Mouse (Mus musculus): Measurements from ENCODE around the gene Aox3.

Aox3 gene

DNA sequence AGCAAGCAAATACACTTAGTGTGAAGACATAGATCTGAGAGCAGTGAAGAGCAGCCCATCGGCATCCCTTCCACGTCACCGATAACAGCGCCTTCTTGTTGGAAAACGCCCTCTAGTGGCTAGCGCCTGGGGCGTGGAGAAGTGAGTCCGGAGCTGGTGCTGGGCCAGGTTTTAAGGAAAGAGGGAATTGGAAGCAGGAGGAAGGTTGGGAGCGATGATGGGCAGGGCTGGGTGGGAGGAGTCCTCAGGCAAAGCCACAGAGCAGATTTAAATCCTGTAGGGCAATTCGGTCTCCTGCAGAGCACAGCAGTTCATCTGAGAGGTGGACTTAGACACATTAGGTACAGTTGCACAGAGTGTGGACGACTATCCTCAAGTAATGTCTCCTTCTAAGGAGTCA lies at the start of gene Aox3:
Aox3 (plus strand) TSS at position 251 of the 400 bp plus-strand sequence.
- DNase-seq (ENCODE audit: low spot score), result peak; percentile 63

DNA sequence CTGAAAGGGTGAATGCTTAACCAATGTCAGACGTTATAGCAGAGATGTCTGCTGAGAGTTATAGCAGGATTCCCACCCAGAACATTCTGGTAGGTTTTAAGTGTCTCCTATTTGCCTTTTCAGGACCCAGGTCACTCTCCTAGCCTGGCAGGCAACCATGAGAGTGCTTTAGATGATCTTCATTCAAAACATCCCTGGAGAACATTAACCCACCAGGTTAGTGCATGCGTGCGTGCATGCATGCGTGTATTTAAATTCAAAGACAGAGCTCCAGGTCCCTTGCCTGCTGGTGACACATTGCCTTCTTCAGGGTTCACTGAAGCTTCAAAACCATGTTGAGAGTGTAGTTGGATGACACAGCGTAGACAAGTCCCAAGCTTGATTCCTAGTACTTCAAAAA lies 47.8 kb upstream of the Aox3 start:
- DNase-seq (ENCODE audit: low spot score), result no peak

DNA sequence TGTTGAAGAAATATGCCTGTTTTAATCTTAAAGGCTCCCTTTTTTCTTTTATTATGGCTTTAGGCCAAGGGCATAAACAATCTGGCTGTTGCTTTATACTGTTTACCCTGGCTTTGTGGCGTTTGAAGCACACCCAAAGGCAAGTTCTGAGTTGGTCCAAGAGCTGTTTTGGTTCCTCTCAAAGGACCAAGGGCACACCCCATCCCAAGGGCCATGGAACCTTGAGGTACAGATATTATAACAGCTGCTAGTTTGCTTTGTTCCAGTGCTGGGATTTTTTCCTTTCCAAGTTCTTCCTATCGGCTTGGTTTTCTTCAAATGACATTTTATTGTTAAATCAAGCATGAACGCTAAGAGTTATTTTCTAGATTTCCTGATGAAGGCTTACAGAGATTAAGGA lies 47.3 kb upstream of the Aox3 start:
- no peak for DNase-seq (ENCODE audit: low spot score)

DNA sequence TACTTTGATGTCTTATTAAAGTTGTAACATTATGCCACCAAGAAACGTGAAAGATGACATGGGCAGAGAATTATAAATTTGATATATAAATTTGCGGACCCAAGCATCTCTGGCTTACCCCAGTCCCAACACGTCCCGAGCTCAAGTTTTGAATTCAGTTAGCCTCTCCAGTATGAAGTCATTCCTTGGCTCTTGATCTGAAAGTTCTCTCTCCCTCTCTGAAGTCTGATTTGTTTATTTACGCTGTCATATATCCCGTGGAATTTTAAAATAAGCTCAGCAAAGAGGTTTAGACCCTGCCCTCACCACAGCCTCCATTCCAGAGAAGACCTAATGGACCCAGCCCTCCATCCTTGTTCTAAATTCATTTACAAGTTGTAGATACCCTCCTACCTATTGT lies 43.7 kb upstream of the Aox3 start:
- no peak for DNase-seq (ENCODE audit: low spot score)

DNA sequence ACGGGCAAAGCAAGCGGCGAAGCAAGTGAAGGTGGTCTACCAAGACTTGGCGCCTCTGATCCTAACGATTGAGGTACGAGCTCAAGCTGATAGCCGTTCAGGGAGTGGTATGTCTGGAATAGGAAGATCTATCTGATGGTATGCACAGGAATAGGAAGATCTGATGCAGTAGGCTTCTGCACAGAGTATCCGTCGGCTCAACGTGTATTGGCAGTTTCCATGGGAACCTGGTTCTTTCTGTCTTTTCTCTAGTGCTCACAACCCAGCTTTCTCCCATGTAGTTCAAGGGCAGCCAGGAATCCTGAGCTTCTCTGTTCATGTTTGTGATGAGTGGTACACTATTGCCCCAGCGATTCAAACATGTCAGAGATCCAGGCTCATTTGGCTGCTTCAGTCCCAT lies 42.8 kb upstream of the Aox3 start:
- no peak for DNase-seq (ENCODE audit: low spot score)

DNA sequence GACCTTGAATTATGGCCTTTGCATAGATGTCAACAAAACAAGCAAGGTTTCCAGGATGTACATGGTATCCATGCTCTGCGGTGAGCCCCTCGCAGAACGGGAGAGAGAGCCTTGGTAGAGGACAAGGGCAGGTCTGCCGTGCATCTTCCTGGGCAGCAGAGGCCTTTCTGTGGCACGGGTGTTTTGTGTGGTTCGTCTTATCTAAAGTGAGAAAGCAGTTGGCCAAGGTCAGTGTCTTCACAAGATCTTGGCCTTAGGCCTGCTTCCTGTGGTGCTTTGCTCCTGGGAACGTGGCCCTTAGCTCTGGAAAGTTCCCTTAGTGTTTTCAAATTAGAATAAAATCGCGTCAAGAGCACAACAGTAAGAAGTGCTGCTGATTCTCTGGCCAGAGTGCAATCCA lies 41.9 kb upstream of the Aox3 start:
- no peak for DNase-seq (ENCODE audit: low spot score)

DNA sequence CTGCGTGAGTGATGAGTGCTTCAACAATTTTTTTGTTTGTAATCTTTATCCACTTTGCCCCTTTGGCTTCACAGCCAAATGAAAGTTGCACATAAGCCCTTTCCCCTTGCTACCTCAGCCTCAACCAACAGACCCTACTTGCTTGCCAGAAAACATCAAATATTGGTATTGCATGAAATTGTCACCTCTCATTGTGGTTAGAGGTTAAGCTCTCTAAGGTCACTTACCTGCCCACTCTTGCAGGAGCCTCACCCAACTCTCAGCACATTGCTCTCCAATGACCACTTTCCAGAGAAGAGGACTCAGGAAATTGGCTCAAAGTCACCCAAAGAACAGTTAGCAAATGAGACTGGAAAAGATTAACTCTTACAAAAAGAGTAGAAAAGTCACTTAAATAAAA lies 41.4 kb upstream of the Aox3 start:
- DNase-seq (ENCODE audit: low spot score), result no peak

DNA sequence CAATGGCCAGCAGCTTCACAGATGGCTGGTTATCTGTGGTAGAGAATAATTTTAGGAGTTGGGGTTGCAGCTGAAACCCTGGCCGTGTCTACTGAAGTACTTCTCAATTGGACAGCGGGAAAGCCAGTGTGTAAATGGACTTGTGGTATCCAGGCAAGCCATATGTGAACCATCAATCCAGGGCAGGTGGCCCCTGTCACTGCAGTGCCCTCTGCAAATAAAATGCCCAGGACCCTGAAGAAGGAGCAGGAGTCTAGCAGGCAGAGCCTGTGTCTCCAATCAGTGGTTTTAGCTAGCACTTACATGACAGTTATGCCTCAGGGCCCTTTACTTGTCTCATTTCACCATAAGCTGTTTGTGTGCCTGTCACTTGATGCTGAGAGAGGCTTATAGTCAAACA lies 40.5 kb upstream of the Aox3 start:
- DNase-seq (ENCODE audit: low spot score), result no peak

DNA sequence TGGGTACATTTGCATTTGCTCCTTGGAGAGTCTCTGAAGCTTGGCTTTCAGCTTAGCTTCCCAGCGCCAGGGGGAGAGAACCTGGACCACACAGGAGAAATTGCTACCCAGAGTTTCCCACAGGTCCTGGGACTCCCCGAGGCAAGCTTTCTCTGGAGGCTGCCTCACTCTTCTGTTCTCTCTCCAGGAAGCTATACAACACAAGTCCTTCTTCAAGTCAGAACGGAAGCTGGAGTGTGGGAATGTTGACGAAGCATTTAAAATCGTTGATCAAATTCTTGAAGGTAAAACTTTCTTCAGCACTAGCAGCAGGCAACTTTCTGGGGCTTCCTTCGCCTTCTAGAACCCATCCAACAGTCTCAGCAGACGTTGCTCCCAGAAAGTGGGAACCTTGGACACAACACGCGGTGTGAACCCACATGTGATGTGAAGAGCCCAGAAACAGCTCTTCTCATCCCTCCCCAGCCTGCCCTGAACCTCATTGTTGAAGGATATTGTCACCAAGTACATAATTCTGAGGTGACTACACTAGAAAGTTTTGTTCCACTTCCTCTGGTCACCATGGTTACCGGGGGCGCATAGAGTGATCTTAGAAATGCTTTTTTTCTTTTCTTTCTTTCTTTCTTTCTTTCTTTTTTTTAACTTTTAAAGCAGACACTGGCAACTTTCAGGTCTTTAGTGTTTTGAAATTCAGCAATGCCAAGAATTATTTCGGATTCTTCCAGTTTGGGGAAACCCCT lies 39.8 kb upstream of the Aox3 start:
- DNase-seq (ENCODE audit: low spot score), result no peak

DNA sequence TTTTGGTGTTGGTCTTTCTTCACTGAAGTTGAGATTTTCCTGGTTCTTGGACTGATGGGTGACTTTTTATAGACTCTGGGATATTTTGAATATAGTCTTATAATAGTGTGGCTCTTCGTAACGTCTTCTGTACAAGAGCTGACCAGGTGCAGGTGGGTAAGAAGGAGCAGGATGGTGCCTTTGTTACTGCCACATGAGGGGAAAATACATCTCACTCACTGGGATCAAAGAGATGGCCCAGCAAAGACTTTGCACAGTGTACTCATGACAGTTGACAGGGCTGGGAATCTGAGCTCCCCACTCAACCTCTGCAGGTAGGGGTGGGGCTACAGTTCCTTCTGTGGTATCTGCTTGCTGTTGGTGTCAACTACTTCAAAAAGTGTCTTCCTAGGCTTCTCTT lies 38.7 kb upstream of the Aox3 start:
- no peak for DNase-seq (ENCODE audit: low spot score)

DNA sequence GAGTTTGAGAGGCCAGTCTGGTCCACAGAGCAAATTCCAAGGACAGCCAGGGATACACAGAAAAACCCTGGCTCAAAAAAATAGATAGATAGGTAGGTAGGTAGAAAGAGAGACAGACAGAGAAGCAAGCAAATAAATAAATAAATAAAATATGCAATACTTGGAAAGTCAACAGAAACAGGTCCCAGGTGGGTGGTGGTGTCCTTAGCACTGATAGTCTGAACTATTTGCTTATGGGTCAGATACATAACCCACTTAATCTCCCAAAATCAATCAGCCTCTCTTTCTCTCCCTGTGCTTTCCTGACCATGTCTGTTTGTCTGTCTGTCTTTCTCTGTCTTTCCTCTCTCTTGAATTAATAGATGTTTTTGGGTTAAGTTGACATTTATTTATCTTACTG lies 35.0 kb upstream of the Aox3 start:
- DNase-seq (ENCODE audit: low spot score), result no peak

DNA sequence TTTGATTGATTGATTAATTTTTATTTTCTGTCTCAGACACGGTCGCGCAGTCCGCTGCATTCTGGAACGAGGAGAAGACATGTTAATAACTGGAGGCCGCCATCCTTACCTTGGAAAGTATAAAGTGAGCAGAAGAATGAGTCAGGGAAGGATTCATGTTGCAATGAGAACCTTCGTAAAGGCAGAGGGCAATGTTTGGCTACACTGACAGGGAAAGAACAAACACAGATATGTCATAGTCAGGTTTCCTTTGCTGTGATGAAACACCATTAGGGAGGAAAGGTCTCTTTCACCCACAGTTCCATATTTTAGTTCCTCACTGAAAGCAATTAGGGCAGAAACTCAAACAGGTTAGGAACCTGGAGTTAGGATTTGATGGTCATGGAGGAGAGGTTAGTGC lies 34.5 kb upstream of the Aox3 start:
- DNase-seq (ENCODE audit: low spot score), result no peak

DNA sequence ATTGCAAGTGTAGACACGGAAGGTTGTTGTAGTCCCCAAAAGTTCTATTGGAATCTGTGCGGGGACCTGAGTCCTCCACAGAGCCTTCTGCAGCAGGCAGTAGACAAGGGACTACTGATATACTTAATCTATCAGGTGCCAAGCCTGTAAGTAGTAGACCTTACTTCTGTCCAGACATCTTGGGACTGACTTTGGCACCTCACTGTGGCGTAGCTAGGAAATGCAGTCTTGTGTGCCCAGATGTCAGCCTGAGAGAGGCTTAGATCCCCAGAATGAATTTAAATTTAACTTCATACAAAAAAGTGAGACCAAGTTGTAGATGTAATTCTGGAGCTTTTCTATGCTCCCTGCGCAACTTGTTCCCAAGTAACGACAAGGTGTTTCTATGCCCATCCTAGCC lies 33.2 kb upstream of the Aox3 start:
- DNase-seq (ENCODE audit: low spot score), result no peak

DNA sequence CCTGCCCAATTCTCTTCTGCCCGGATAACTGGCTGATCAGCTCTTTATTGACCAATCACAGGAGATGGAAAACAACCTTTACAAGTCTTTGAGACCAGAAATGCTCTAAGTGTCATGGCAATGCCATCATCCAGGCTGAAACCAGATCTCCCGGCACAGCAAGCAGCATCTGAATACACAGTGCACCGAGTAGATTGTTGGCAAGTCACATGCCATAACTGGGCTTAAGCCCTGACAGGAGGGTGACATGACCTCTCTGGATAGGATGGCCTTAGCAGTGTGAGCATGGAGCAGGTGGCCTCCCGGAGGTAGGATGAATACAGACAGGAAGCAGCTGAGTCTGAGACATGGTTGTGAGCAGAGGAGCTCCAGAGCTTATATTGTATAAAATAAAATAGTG lies 32.5 kb upstream of the Aox3 start:
- DNase-seq (ENCODE audit: low spot score), result no peak

DNA sequence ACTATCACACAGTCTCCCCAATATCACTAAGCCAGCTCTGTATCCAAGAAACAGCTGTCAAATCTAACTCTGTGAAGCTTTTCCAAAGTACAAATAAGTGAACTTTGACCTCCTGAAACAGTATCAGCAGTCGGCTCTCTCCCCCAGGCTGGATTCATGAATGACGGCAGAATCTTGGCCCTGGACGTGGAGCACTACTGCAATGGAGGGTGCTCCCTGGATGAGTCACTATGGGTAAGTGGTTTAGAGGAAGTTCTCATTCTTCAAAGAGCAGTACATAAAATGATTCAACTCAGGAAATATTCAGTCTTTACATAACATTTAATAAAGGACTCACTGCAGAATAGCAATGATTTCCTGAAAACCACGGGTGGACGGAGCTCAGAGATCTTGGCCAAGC lies 31.6 kb upstream of the Aox3 start:
- no peak for DNase-seq (ENCODE audit: low spot score)

DNA sequence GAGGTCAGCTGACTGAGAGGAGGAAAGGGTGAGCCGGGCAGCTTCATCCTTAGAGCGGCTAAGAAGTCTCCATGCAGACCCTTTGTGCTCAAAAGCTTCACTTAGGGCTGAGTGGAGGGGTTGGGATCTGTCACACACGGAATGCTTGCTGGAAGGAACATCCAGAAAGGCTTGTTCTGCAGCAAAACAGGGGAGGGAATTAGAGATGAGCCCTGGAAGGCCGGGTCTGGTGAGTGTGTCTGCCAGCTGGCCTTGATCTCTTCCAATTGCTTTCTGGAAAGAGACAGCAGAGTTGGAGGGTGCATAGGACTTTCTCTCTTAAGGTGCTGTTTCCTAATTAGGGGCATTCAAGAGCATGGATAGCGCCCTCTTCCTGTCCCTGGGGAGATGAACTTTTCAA lies 23.6 kb upstream of the Aox3 start:
- DNase-seq (ENCODE audit: low spot score), result no peak

DNA sequence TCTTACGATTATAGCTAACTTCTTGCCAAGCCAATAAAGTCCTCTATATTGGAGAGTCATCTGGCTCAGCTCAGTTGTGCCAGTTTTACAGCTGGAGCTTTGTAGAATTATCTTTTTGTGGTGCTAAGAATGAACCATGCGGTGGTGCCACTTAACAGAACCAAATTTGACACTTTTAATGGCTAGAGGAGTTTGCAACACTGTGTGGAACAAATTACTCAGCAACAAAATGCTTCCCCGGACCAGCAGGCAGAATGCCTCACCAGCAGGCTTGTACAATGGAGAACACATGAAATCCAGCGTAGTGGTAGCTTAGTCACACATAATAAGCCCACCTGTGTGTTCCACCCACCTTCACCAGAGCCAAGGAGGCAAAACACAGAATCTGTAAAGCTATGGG lies 22.7 kb upstream of the Aox3 start:
- no peak for DNase-seq (ENCODE audit: low spot score)

DNA sequence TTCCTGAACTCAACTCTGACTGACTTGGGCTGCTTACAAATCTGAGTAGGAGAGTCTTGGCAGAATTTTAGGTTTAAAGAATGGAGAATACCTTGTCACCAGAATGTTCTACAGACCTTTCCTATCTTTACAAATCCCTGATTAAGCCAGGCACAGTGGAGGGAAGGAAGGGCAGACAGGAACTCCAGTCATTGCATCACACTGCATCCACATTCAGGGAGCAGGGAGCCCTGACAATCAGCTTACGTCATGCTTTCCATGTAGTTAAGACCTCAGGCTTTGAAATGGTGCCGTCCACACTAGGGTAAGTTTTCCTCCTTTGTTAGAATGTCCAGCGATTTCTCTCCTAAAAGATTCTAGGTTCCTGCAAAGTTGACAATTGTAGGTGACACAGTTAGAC lies 21.7 kb upstream of the Aox3 start:
- no peak for DNase-seq (ENCODE audit: low spot score)

DNA sequence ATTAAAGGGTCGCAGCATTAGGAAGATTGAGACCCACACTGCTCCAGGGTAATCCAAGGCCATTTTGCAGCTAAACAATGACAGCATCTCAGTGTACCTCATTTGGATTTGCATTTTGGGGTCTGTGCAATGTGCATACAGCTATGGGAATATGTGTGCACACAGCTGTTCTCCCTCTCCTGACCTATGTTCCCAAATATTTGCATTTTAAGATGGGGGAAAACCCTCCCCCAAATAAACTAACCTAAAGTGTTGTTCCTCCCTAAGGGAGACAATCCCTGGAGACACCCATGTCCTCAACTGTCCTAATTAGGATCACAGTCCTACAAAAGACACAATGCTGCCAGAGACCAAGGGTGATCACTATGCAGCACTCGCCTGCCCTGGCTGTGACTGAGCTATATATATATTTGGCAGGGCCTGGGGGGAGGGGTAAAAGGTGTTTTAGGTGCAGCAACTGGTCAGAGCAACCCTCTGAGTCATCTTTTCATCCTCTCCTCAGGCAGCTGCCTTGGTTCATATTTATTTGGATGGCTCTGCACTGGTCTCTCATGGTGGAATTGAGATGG lies 20.9 kb upstream of the Aox3 start:
- no peak for DNase-seq (ENCODE audit: low spot score)

DNA sequence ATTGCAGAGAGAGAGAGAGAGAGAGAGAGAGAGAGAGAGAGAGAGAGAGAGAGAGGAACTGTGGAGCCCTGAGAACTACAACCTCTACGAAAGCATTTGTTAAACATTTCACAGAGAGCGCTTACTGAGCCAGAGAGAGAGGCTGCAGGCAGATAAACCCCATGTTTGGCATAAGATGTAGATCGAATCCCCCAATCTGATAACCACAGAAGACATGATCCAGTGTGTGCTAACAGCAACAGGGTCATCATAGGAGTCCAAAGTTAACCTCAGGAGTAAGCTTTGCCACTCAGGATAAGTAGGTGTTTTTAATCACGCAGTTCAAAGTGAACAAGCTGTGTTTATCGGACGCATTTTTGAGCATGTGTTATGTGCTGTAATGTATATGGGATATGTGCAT lies 15.6 kb upstream of the Aox3 start:
- DNase-seq (ENCODE audit: low spot score), result no peak

DNA sequence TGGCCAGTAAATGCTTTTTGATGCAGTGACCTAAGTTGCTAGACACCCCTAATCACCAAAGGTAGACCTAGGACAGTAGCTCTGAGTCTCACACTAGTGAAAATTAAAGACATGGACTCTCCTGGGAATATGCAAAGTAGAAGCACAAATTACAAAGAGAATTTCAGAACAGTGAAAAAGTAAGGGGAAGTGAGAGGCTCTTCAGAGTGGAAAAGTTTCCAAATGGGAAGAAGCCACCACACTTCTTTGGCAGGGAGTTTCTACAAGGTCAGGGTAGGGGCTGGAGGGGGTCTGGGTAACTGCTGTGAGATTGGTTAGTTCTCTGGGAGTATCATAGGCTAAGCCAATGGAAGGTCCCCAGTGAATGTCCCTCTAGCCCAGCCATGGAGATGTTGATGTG lies 13.8 kb upstream of the Aox3 start:
- no peak for DNase-seq (ENCODE audit: low spot score)

DNA sequence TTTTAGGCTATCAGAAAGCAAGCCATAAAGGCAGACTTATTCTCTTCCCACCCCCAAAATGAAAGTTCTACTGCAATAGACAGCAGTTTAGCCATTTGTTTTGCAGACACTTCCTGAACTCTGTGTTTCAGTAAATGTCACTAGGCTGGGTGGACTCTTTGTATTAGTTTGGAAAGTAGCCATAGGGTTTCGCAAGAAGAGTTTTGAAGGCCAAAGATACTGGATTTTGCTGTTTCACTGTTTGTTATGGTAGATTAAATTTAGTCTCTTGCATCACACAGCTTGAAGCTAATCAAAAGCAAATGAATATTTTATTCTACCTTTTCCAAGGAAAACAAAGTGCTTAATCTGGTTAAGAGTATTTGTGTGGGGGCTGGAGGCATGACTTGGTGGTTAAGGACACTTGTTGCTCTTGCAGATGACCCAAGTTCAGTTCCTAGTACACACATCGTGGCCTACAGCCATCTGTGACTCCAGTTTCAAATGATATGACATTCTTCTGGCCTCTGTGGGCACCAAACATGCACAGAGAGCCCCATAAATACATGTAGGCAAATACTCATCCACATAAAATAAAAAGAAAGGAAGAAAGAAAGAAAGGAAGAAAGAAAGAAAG lies 11.3 kb upstream of the Aox3 start:
- no peak for DNase-seq (ENCODE audit: low spot score)

DNA sequence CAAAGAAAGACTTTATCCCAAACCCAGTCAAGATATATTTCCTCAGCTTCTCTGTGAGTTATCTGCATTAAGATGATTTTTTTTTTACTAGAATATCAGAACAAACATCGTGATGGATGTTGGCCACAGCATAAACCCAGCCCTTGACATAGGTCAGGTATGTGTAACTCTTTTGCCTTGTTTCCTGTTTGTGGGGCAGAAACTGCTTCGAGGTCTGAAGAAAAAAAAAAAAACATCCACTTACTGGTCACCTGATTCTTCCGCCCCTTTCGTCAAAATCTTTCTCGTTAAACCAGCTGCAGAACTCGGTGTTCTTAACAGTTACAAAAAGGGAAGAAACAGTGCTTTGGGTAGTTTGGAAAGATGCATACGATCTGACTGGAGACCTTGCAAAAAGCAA lies 10.4 kb upstream of the Aox3 start:
- no peak for DNase-seq (ENCODE audit: low spot score)

DNA sequence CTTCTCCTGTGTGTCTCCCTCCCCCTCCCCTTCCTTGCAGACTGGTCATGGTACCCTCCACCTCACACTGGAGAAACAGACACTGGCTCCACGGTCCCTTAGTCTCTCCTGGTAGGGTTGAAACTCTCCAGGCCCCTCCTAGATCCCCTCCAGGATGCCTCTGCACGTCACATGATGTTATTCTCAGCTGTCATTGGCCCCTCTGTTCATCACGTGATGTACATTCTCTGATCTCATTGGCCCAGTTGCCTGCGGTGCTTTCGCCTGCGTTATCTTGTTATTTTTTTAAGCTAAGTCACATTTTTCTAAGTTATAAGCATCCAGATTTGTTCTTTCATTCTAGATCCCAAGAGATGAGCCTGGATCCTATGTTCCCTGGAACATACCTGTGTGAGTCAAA lies 7.2 kb upstream of the Aox3 start:
- no peak for DNase-seq (ENCODE audit: low spot score)

Measured in left cerebral cortex, adult 11 months (tissue).